Mouse (Mus musculus): ENCODE data around the gene Cops9. TPM values are rescaled to one million over a fixed set of nuclear protein-coding genes. Genes with fewer than 3 reads are reported as not detected.

Cops9 gene
- polyA plus RNA-seq, 2 experiments, result 99.3 to 237 TPM

DNA sequence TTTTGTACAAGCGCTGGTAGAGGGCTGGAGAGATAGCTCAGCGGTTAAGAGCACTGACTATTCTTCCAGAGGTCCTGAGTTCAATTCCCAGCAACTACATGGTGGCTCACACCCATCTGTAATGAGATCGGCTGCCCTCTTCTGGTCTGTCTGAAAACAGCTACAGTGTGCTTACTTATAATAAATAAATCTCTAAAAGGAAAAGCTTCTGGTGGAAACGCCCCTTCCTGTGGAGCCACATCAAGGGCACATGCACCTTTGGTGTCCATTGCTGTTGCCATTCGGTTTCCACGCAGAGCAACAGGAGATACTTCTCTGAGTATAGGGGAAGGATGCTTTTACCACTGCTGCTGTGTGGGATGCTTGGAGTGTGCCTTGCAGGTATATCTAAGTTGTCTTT is 8.8 kb downstream of the Cops9 start:
- TF ChIP-seq EP300 (IDR thresholded peaks at IDR 0.05; ENCODE audit: low read depth) (no peak), CTCF (IDR thresholded peaks at IDR 0.05; ENCODE audit: low read depth) (no peak)
- Histone ChIP-seq H3K4me1 (replicated peaks; ENCODE audit: control insufficient read depth in 2 of 2, insufficient read depth in 2 of 2, low read length in 1 of 2) (no peaks in the 10 kb centered on the region), H3K27ac (no peak overlapping the region), H3K9me3 (ENCODE audit: control insufficient read depth, low read length) (no peaks in the 10 kb centered on the region), H3K9ac (replicated peaks) (no peak overlapping the region), H3K27me3 (ENCODE audit: control insufficient read depth, insufficient read depth, low read length) (no peaks in the 10 kb centered on the region), H3K4me3 (ENCODE audit: insufficient read depth in 1 of 2, low read depth in 2 of 2, low read length in 2 of 2) (no peak overlapping the region), H3K36me3 (replicated peaks; ENCODE audit: control insufficient read depth, insufficient read depth, low read depth) (no peaks in the 10 kb centered on the region), H3K4me2 (ENCODE audit: low read depth) (no peak overlapping the region)
- WGBS (ENCODE audit: insufficient replicate concordance), result 47% methylated on average over 6 of the region's 6 CpGs
- ATAC-seq (ENCODE audit: insufficient read depth) (no peak), DNase-seq (ENCODE audit: low read depth in 3 of 3, low spot score in 3 of 3) (no peak)

DNA sequence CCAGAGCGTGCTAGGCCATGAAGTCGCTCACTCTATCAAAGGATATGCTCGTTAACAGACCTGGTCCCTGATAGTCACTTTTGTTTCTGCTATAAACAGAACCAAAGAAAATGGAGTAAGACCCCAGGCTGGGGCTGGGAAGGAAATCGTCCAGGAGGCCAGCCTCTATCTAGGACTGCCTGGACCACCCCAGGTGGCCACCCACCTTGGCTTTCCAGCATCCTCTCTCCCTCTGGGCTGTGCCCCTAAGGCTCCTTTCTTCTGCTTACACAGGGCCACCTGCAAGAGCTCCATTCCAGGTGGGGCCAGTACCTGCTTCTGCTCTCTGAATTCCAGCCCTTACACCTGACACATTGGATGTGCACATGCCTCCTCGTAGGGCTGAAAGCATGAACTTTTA is 9.6 kb downstream of the Cops9 start:
- DNase-seq (ENCODE audit: low read depth in 3 of 3, low spot score in 3 of 3), result no peak
- 58% methylated on average over 5 of the region's 5 CpGs for WGBS (ENCODE audit: insufficient replicate concordance)
- Histone ChIP-seq H3K4me2 (ENCODE audit: low read depth) (no peak overlapping the region), H3K36me3 (replicated peaks; ENCODE audit: control insufficient read depth, insufficient read depth, low read depth) (no peaks in the 10 kb centered on the region), H3K27ac (no peak overlapping the region), H3K4me1 (replicated peaks; ENCODE audit: control insufficient read depth in 2 of 2, insufficient read depth in 2 of 2, low read length in 1 of 2) (no peaks in the 10 kb centered on the region), H3K9me3 (ENCODE audit: control insufficient read depth, low read length) (no peaks in the 10 kb centered on the region), H3K27me3 (ENCODE audit: control insufficient read depth, insufficient read depth, low read length) (no peaks in the 10 kb centered on the region), H3K4me3 (ENCODE audit: insufficient read depth in 1 of 2, low read depth in 2 of 2, low read length in 2 of 2) (no peak overlapping the region), H3K9ac (replicated peaks) (no peak overlapping the region)
- no peak for TF ChIP-seq CTCF (IDR thresholded peaks at IDR 0.05; ENCODE audit: low read depth)
- no peak for TF ChIP-seq EP300 (IDR thresholded peaks at IDR 0.05; ENCODE audit: low read depth)
- ATAC-seq (ENCODE audit: insufficient read depth), result no peak

DNA sequence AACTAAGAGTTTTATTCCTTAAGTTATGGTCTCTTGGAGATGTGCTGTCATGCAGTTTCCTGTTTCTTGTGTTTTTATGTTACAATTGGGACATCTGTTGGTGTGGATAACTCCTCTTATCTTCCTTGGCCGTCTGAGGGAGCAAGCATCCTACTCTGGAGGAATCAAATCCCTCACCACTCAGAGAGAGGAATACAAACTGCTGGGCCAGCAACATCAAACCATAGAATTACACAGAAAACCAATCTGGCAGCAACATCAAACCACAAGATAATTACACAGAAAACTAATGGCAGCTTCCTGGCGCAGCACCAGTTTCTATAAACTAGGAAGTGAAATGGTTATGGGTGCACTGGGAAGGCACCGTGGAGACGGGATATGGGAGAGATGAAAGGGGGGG is 13.6 kb downstream of the Cops9 start:
- H3K27me3 ChIP-seq (ENCODE audit: control insufficient read depth, insufficient read depth, low read length), result no peaks in the 10 kb centered on the region
- no peak overlapping the region for H3K27ac ChIP-seq
- ATAC-seq (ENCODE audit: insufficient read depth), result no peak
- H3K4me3 ChIP-seq (ENCODE audit: insufficient read depth in 1 of 2, low read depth in 2 of 2, low read length in 2 of 2), result no peak overlapping the region
- no peaks in the 10 kb centered on the region for H3K36me3 ChIP-seq (replicated peaks; ENCODE audit: control insufficient read depth, insufficient read depth, low read depth)
- H3K4me1 ChIP-seq (replicated peaks; ENCODE audit: control insufficient read depth in 2 of 2, insufficient read depth in 2 of 2, low read length in 1 of 2), result no peaks in the 10 kb centered on the region
- DNase-seq (ENCODE audit: low read depth in 3 of 3, low spot score in 3 of 3), result no peak
- 35% methylated on average over 4 of the region's 4 CpGs for WGBS (ENCODE audit: insufficient replicate concordance)
- no peaks in the 10 kb centered on the region for H3K9me3 ChIP-seq (ENCODE audit: control insufficient read depth, low read length)
- no peak for TF ChIP-seq EP300 (IDR thresholded peaks at IDR 0.05; ENCODE audit: low read depth)
- TF ChIP-seq CTCF (IDR thresholded peaks at IDR 0.05; ENCODE audit: low read depth), result no peak
- H3K4me2 ChIP-seq (ENCODE audit: low read depth), result no peak overlapping the region
- H3K9ac ChIP-seq (replicated peaks), result no peak overlapping the region

DNA sequence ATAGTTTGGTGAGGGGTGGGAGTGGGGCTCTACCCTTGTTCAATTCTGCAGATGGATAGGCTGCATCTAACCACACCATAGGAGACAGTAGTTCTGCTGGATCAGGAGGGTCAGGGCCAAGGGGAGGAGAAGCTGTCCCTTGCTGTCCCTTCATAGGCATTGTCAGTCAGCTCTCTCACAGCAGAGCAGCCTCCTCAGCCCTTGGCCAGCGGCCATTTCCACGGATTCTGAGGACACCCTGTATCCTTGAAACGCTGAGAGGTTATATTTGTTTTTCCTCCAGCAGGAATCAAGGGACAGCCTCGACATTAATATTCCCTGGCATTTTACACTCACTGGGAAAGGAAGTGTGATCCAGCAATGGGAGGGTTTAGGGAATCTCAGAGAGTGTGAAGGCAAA is 23.4 kb downstream of the Cops9 start:
- Histone ChIP-seq H3K9me3 (ENCODE audit: control insufficient read depth, low read length) (no peaks in the 10 kb centered on the region), H3K4me1 (replicated peaks; ENCODE audit: control insufficient read depth in 2 of 2, insufficient read depth in 2 of 2, low read length in 1 of 2) (no peaks in the 10 kb centered on the region), H3K36me3 (replicated peaks; ENCODE audit: control insufficient read depth, insufficient read depth, low read depth) (no peaks in the 10 kb centered on the region), H3K27ac (no peak overlapping the region), H3K27me3 (ENCODE audit: control insufficient read depth, insufficient read depth, low read length) (no peaks in the 10 kb centered on the region), H3K4me3 (ENCODE audit: insufficient read depth in 1 of 2, low read depth in 2 of 2, low read length in 2 of 2) (no peak overlapping the region), H3K9ac (replicated peaks) (no peak overlapping the region), H3K4me2 (ENCODE audit: low read depth) (no peak overlapping the region)
- TF ChIP-seq CTCF (IDR thresholded peaks at IDR 0.05; ENCODE audit: low read depth), result no peak
- no peak for TF ChIP-seq EP300 (IDR thresholded peaks at IDR 0.05; ENCODE audit: low read depth)
- DNase-seq (ENCODE audit: low read depth in 3 of 3, low spot score in 3 of 3) (no peak), ATAC-seq (ENCODE audit: insufficient read depth) (no peak)
- 47% methylated on average over 4 of the region's 4 CpGs for WGBS (ENCODE audit: insufficient replicate concordance)

DNA sequence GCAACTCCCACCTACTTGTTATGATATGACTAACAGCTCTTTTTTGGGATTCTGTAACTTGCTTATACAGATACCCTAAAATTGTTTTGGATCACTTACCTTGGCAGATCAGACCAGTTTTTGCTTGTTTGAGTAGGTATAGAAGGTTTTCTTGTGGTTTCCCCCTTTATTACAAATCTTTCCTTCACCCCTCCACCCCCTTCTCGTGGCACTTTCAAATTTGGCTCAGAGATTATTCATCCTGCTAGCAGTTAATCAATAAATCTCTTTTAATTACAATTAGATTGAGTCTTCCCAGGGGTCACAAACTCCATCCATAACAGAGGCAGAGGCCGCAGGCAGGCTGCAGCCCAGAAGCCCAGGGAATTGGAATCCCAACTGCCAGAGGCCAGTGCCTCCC is 24.3 kb downstream of the Cops9 start, which contains the start of gene Olfr12:
Olfr12 (plus strand) TSS at position 301 of the 400 bp plus-strand sequence.
- no peak for ATAC-seq (ENCODE audit: insufficient read depth)
- H3K27ac ChIP-seq, result no peak within 1 kb of the TSS
- TF ChIP-seq CTCF (IDR thresholded peaks at IDR 0.05; ENCODE audit: low read depth), result no peak
- no peak for TF ChIP-seq EP300 (IDR thresholded peaks at IDR 0.05; ENCODE audit: low read depth)
- no peaks in the 10 kb centered on the region for H3K9me3 ChIP-seq (ENCODE audit: control insufficient read depth, low read length)
- H3K9ac ChIP-seq (replicated peaks), result no peak within 1 kb of the TSS
- no peak within 1 kb of the TSS for H3K4me3 ChIP-seq (ENCODE audit: insufficient read depth in 1 of 2, low read depth in 2 of 2, low read length in 2 of 2)
- no peaks in the 10 kb centered on the region for H3K4me1 ChIP-seq (replicated peaks; ENCODE audit: control insufficient read depth in 2 of 2, insufficient read depth in 2 of 2, low read length in 1 of 2)
- WGBS (ENCODE audit: insufficient replicate concordance), result 45% methylated on average over 2 of the region's 2 CpGs
- no peaks in the 10 kb centered on the region for H3K27me3 ChIP-seq (ENCODE audit: control insufficient read depth, insufficient read depth, low read length)
- H3K36me3 ChIP-seq (replicated peaks; ENCODE audit: control insufficient read depth, insufficient read depth, low read depth), result no peaks in the 10 kb centered on the region
- no peak for DNase-seq (ENCODE audit: low read depth in 3 of 3, low spot score in 3 of 3)
- no peak within 1 kb of the TSS for H3K4me2 ChIP-seq (ENCODE audit: low read depth)
